Mouse (Mus musculus): ENCODE measurements around the gene Pitpna.

DNA sequence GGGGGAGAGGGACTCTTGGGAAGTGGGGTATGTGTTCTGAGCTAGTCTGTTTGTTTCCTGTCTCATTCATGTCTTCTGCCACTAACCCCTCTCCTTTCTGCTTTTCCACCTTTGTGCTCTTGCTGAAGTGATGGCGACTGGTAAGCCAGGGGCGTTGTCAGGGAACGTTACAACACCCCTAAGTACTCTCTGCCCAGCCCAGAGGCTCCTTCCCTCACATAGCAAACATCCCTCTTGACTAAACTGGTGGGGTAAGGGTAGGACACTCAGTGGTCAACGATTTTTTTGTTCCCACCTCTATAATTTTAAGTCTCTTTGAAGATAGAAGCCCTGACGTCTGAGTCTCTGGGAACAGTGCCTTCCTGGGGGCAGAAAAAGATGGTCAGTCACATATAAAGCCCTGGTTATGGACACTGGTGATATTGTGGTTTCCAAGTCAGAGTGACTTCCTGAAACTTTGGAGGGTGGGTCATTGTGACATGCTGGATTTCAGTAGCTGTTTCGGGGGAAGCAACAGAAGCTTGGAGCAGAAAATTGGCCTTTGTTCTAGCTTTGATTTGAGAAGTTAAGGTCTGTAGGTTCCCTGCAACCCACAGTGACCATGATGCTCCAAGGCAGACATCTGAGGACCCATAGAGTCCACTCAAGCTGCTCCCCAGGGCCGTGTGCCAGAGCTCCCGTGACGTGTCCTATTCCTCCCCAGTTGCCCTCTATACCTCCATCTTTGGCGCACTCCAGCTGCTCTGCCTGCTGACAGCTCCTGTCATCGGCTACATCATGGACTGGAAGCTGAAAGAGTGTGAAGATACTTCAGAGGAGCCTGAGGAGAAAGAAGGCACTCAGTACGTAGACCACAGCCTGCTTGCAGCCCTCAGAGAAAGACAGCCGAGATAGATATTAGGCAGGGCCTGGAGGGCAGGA lies 21.4 kb upstream of the Pitpna start:
- TF ChIP-seq CTCF (IDR thresholded peaks at IDR 0.05) (no peak), EP300 (IDR thresholded peaks at IDR 0.05) (peak; percentile 74)
